Comparison of ENCODE assay signal across 8 mouse cellular contexts in genomic region chr1:37997867-37998266, GRCm38 (mm10). TPM values are rescaled to one million over a fixed set of nuclear protein-coding genes. Genes with fewer than 3 reads are reported as not detected.
DNase-seq lines count a peak whose midpoint lies in the region; ATAC-seq lines count a peak whose summit lies in the region.

Gene Txndc9, minus strand, starts transcription at chr1:37997893.
Gene Eif5b, plus strand, starts transcription at chr1:37998010.

- peak; percentile 93 for ATAC-seq in hindbrain, embryonic 11.5 days (ENCODE audit: low FRiP score)

- H3K27ac ChIP-seq in hindbrain, embryonic 11.5 days (ENCODE audit: low read depth, low read length): peak within 1 kb of the TSS; percentile 88

- peak within 1 kb of the TSS; percentile 92 for H3K4me2 ChIP-seq in hindbrain, embryonic 11.5 days (replicated peaks; ENCODE audit: low read depth, low read length)

- H3K4me3 ChIP-seq in hindbrain, embryonic 11.5 days (ENCODE audit: low read depth, low read length): peak within 1 kb of the TSS; percentile 96

- WGBS in hindbrain, embryonic 11.5 days: under 1% methylated on average over 50 of the region's 50 CpGs

- peaks cover 9% of the 10 kb centered on the region; the same call in 1 of the 2 replicates for H3K36me3 ChIP-seq in hindbrain, embryonic 11.5 days (ENCODE audit: control insufficient read depth, insufficient read depth, low read length)

- H3K9ac ChIP-seq in hindbrain, embryonic 11.5 days (ENCODE audit: low read depth, low read length): peak within 1 kb of the TSS; percentile 76

- peak; percentile 99 for DNase-seq in MN1 (ENCODE audit: low spot score)
- peak; percentile 96 for DNase-seq in cerebellum, adult 9-10 months
- peak; percentile 93 to 97 for DNase-seq in frontal cortex, adult 2 months (ENCODE audit: extremely low spot score in 1 of 2, low spot score in 1 of 2)
- peak; percentile 96 for DNase-seq in hindbrain, embryonic 11.5 days (ENCODE audit: low spot score)
- peak; percentile 93 to 96 for DNase-seq in layer of hippocampus, postnatal 10 days (ENCODE audit: low spot score in 2 of 2)
- DNase-seq in lung, postnatal 10 days: peak; percentile 96
- peak; percentile 95 for DNase-seq in ovary, postnatal 36 days (ENCODE audit: low spot score)
- DNase-seq in thymus, postnatal 25 days: peak; percentile 95

- no peaks in the 10 kb centered on the region for H3K27me3 ChIP-seq in hindbrain, embryonic 11.5 days (ENCODE audit: control insufficient read depth, insufficient read depth, low read length)

- H3K9me3 ChIP-seq in hindbrain, embryonic 11.5 days (ENCODE audit: control insufficient read depth, low read length): no peaks in the 10 kb centered on the region

- peaks cover 4% of the 10 kb centered on the region; the same call in 1 of the 2 replicates for H3K4me1 ChIP-seq in hindbrain, embryonic 11.5 days (replicated peaks; ENCODE audit: control insufficient read depth, insufficient read depth, low read length)

RNA-seq across cellular contexts. Expression of gene Txndc9, which starts in this region (rescaled TPM):
- polyA plus RNA-seq in frontal cortex, adult 2 months (2012; rRNA removed): 44.6 and 48.4 TPM in 2 replicates
- polyA plus RNA-seq in hindbrain, embryonic 11.5 days (2014; fragmentation: Nextera tagmentation; extraction: Ambion mirVana): 188 TPM in 2 replicates
- 10 to 100 TPM; 66.7 to 68.6 TPM for total RNA-seq in layer of hippocampus, postnatal 10 days (2021)

RNA-seq across cellular contexts. Expression of gene Eif5b, which starts in this region (rescaled TPM):
- polyA plus RNA-seq in frontal cortex, adult 2 months (2012; rRNA removed): 17.5 and 21.6 TPM in 2 replicates
- 28.0 and 34.0 TPM in 2 replicates for polyA plus RNA-seq in hindbrain, embryonic 11.5 days (2014; fragmentation: Nextera tagmentation; extraction: Ambion mirVana)
- total RNA-seq in layer of hippocampus, postnatal 10 days (2021): 10 to 100 TPM; 35.1 to 38.8 TPM

Comparison
In these comparisons a context has a peak if more than half of its experiments do, and no peak if none do; other contexts are left out.
1. Peak in every context shown above with its lines: DNase-seq, ATAC-seq, H3K4me3 ChIP-seq and H3K27ac ChIP-seq.